Mouse (Mus musculus): ENCODE results near the gene Pax8. TPM values are rescaled to one million over a fixed set of nuclear protein-coding genes. Genes with fewer than 3 reads are reported as not detected.
A peak's percentile ranks its signal among the peaks of the same experiment; 100 is the strongest.

Pax8 gene
- 0.13 TPM in 1 of 2 replicates, not detected in the other for polyA plus RNA-seq (2015; fragmentation: Nextera tagmentation; extraction: Ambion mirVana)

DNA sequence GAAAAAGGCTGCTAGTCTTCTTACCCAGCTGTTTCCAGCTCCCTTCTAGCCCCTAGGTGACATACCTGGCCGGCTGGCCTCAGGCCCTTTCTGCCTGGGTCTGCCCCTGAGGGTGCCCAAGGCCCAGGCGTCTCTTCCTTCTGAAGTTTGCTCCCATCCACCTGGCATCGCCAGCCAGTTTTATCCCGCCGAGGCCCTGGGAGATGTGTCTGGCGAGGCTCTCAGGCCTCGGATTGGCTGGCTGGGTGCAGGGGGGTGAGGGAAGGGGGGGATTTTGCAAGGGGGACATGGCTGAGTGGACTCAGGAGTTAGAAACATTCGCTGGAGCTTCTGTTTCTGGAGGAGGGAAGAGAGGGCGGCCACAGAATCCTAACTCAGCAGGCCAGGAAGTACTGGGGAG lies at the start of gene Pax8:
Gene Pax8 (minus strand): TSS at position 180 of the 400 bp plus-strand sequence.
- H3K4me2 ChIP-seq, result no peak within 1 kb of the TSS
- H3K27me3 ChIP-seq, result peaks cover 59% of the 10 kb centered on the region

DNA sequence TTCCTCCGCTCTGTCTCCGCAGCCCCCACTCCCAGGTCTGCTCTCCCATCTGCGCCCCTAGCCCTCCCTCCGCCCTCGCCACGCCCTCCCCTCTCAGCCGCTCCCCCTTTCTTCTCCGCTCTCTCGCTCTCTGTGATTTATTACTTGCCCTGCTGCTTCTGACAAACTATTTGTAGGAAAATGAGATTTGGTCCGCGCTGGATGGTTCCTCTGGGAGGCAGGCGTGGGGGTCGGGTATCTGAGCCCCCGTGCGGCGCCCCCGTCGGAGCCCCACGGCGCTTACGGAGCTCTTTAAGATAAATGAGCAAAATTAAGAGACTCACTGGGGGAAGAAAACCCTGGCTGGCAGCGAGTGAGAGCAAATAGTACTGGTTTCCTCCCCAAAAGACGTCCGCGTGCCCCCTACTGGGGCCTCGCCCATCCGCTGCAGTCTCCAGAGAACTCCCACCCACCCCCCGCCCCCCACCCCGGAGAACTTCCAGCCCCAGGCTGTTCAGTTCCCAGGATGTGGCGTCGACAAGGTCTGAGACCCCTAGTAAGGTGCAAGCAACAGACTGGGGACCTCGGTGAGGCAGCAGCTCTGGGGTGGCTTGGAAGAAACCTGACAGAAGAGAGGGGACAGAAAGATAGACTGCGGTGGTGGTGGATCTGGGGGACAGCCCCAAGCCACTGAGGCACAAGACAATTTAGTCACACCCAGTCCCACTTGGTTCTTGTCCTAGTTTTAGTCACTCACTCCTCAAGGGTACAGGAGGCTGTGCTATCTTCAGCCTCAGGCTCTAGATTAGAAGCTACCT lies 46.2 kb upstream of the Pax8 start:
- no peaks in the 10 kb centered on the region for H3K36me3 ChIP-seq
- peak overlapping the region; percentile 80 for H3K4me2 ChIP-seq
- H3K9ac ChIP-seq, result 0 out of 2 replicates have a peak overlapping the region, but pooled peaks have one; percentile 26
- H3K4me3 ChIP-seq, result peak overlapping the region; percentile 46
- H3K27ac ChIP-seq, result peak overlapping the region; percentile 50
- ATAC-seq (ENCODE audit: insufficient number of reproducible peaks, low FRiP score, low TSS enrichment, low read depth), result no peak
- no peaks in the 10 kb centered on the region for H3K9me3 ChIP-seq
- peaks cover 13% of the 10 kb centered on the region; the same call in 1 of the 2 replicates for H3K4me1 ChIP-seq
- 2% methylated on average over 33 of the region's 33 CpGs for WGBS
- no peaks in the 10 kb centered on the region for H3K27me3 ChIP-seq

More for the DNA sequence above, at the start of gene Pax8:
- H3K4me3 ChIP-seq, result no peak within 1 kb of the TSS
- no peak within 1 kb of the TSS for H3K9ac ChIP-seq
- H3K36me3 ChIP-seq, result no peaks in the 10 kb centered on the region
- H3K4me1 ChIP-seq, result peaks cover 10% of the 10 kb centered on the region
- WGBS, result 23% methylated on average over 9 of the region's 9 CpGs
- no peaks in the 10 kb centered on the region for H3K9me3 ChIP-seq
- no peak within 1 kb of the TSS for H3K27ac ChIP-seq
- ATAC-seq (ENCODE audit: insufficient number of reproducible peaks, low FRiP score, low TSS enrichment, low read depth), result no peak

DNA sequence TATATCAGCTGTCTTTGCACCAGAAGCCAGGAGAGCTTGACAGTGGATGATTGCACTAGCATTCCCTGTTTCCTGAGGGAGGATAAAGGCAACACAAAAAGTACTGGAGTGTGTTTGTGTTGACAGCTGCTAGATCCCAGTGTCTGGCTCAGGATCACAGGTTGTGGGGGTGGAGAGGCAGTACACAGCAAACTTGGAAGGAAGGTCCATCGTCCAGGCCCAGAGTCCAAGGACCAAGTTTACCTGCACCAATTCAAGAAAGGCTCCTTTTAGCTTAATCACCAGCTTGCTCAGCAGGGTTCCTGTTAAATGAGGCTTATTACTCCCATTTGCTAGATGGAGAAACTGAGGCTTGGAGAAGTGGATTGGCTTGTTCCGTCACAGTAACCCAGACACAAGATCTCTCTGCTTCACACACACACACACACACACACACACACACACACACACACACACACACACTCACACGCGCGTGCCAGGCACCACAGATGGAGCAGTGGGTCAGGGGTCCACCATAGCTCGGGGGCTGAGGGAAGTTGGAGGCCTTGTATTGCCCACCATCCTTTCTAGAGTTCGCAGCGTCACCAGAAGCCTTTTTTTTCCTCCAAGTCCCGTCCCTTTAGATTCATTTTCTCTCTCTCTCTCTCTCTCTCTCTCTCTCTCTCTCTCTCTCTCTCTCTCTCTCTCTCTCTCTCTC lies 45.3 kb upstream of the Pax8 start:
- no peak for ATAC-seq (ENCODE audit: insufficient number of reproducible peaks, low FRiP score, low TSS enrichment, low read depth)
- WGBS, result 32% methylated on average over 6 of the region's 9 CpGs
- no peak overlapping the region for H3K9ac ChIP-seq
- H3K4me2 ChIP-seq, result peak overlapping the region; percentile 80
- peak overlapping the region; percentile 46 for H3K4me3 ChIP-seq
- H3K27me3 ChIP-seq, result no peaks in the 10 kb centered on the region
- H3K27ac ChIP-seq, result no peak overlapping the region
- no peaks in the 10 kb centered on the region for H3K9me3 ChIP-seq
- no peaks in the 10 kb centered on the region for H3K36me3 ChIP-seq
- peaks cover 13% of the 10 kb centered on the region; the same call in 1 of the 2 replicates for H3K4me1 ChIP-seq

DNA sequence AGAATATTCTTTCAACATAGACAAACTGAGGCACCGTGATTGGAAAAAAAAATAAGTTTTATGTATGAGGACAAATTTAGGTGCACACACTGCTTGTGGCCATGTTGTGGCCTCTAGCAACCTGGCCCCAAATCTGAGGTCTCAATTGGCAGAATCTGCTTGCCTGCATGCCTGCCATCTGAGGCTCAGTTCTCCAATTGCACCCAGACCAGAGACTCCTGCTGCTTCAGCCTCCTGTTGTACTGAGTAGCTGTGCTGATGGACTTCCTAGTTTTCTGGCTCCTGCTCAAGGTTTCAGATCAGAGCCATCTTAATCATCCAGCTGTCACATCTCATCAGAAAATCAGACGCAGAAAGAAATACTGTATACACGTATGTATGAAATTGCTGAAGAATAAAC lies 41.5 kb upstream of the Pax8 start:
- Histone ChIP-seq H3K4me1 (peaks cover 10% of the 10 kb centered on the region; the same call in 1 of the 2 replicates), H3K36me3 (no peaks in the 10 kb centered on the region), H3K4me2 (no peak overlapping the region), H3K9me3 (no peaks in the 10 kb centered on the region), H3K27me3 (no peaks in the 10 kb centered on the region), H3K9ac (no peak overlapping the region), H3K27ac (no peak overlapping the region), H3K4me3 (no peak overlapping the region)
- no peak for ATAC-seq (ENCODE audit: insufficient number of reproducible peaks, low FRiP score, low TSS enrichment, low read depth)
- WGBS, result 76% methylated on average over 3 of the region's 3 CpGs

DNA sequence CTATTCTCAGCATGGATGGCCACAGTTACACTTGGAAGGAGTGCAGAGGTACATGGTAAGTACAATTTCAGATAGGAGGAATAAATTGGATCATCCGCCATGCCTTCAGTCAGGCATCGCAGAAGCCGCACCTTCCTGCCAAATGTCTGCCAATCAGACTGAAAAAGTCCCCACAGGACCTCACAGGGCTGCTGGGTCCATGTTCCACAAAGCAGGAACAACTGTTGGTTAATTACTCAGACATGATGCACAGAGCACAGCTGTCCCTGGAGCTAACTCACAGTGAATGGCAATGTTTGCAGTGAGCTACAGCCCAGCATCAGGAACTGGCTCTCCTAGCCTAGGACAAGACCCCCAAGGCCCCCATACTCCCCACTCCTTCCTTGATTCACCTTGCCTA lies 32.0 kb upstream of the Pax8 start:
- Histone ChIP-seq H3K27me3 (no peaks in the 10 kb centered on the region), H3K9me3 (no peaks in the 10 kb centered on the region), H3K4me2 (no peak overlapping the region), H3K4me3 (no peak overlapping the region), H3K27ac (no peak overlapping the region), H3K9ac (no peak overlapping the region), H3K36me3 (no peaks in the 10 kb centered on the region), H3K4me1 (no peaks in the 10 kb centered on the region)
- no peak for ATAC-seq (ENCODE audit: insufficient number of reproducible peaks, low FRiP score, low TSS enrichment, low read depth)
- 76% methylated on average over 3 of the region's 3 CpGs for WGBS

DNA sequence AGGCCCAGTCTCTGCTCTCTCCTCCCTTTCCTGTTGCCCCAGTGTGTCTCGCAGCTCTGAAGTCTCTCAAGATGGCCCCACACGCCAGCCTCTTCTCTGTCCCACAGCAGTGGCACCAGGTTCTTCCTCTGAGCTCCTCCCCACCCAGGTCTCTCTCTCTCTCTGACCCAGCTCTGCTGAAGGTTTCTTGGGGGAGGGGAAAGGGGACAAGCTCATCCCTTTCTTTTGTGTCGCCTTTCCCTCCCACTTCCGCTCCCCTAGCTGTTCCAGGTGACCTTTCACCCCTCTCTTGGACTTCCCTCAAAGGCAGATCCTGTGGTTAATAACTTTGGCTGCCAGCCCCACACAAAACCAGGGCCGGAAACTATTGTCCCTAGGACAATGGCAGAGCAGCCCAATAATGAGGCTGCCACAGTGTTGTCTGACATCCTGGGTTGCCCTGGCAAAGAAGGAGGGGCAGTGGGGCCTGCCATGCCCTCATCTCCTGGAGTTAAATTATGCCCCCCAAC lies 27.6 kb upstream of the Pax8 start:
- no peak overlapping the region for H3K27ac ChIP-seq

DNA sequence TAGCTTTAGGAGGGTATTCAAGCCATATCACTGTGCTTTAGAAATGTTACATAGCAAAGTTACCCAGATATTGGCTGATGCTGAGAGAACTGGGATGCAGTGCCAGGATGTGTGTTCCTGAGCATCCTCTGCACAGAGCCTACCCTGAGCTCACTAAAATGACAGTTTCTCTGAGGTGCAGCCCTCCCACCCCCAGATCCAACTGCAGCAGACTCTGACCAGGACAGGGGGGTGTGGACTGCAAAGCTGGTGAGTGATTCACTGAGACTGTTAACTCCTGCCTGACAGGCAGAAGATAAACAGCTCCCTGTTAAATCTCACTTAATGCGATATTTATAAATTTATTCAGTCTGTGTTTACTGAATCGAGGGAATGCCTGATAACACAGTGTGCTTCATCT lies 25.5 kb upstream of the Pax8 start:
- 67% methylated on average over 2 of the region's 2 CpGs for WGBS
- H3K4me2 ChIP-seq, result no peak overlapping the region
- no peak overlapping the region for H3K27ac ChIP-seq
- H3K9ac ChIP-seq, result no peak overlapping the region
- ATAC-seq (ENCODE audit: insufficient number of reproducible peaks, low FRiP score, low TSS enrichment, low read depth), result no peak
- H3K4me3 ChIP-seq, result no peak overlapping the region
- no peaks in the 10 kb centered on the region for H3K36me3 ChIP-seq
- H3K27me3 ChIP-seq, result no peaks in the 10 kb centered on the region
- no peaks in the 10 kb centered on the region for H3K9me3 ChIP-seq
- H3K4me1 ChIP-seq, result no peaks in the 10 kb centered on the region

More for the DNA sequence above, 27.6 kb upstream of the Pax8 start:
- Histone ChIP-seq H3K4me2 (no peak overlapping the region), H3K9ac (no peak overlapping the region), H3K9me3 (no peaks in the 10 kb centered on the region), H3K27me3 (no peaks in the 10 kb centered on the region), H3K4me1 (no peaks in the 10 kb centered on the region), H3K36me3 (no peaks in the 10 kb centered on the region), H3K4me3 (no peak overlapping the region)
- ATAC-seq (ENCODE audit: insufficient number of reproducible peaks, low FRiP score, low TSS enrichment, low read depth), result no peak
- WGBS, result 56% methylated on average over 5 of the region's 5 CpGs

DNA sequence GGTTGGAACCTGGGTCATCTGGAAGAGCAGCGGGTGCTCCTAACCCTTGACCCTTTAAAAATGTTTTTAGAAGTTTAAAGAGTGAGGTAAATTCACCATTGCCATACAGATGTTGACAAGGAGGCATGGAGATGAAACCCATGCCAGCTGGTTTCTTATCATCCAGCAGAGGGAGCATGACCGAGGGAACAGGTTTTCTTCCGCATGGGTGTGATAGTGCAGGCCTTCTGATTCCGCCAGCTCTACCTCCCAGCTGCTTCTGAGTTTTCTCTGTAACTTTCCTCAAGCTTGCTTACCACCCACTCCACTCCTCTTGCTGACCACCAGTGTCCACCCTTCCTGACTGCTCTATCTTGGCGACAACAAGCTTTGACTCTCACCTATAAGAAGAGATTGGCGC lies 15.2 kb upstream of the Pax8 start:
- H3K9me3 ChIP-seq, result no peaks in the 10 kb centered on the region
- no peaks in the 10 kb centered on the region for H3K27me3 ChIP-seq
- no peaks in the 10 kb centered on the region for H3K36me3 ChIP-seq
- H3K4me1 ChIP-seq, result no peaks in the 10 kb centered on the region
- ATAC-seq (ENCODE audit: insufficient number of reproducible peaks, low FRiP score, low TSS enrichment, low read depth), result no peak
- no peak overlapping the region for H3K4me3 ChIP-seq
- 37% methylated on average over 6 of the region's 6 CpGs for WGBS
- H3K27ac ChIP-seq, result no peak overlapping the region
- H3K4me2 ChIP-seq, result no peak overlapping the region
- no peak overlapping the region for H3K9ac ChIP-seq

DNA sequence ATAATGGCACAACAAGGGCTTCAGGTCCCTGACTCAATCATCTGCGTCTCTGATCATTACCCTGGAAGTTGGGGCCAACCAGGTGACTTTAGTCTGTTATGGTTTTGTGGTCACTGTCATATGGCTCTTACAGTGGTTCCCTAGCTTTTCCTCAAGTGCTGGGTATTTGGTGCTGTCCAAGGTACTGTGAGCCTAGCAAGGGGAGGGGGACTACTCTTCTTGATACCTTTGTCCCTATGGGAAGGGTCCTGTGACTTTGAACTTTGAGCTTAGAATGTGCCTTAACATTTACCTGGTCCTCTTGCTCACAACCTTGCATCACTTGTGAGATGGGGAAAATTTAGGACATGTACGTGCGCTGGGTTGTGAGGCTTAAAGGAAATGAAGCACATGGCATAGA lies 13.3 kb upstream of the Pax8 start:
- no peaks in the 10 kb centered on the region for H3K9me3 ChIP-seq
- no peaks in the 10 kb centered on the region for H3K36me3 ChIP-seq
- no peak for ATAC-seq (ENCODE audit: insufficient number of reproducible peaks, low FRiP score, low TSS enrichment, low read depth)
- WGBS, result 58% methylated on average over 3 of the region's 3 CpGs
- no peak overlapping the region for H3K4me2 ChIP-seq
- no peak overlapping the region for H3K27ac ChIP-seq
- H3K9ac ChIP-seq, result no peak overlapping the region
- no peaks in the 10 kb centered on the region for H3K27me3 ChIP-seq
- no peaks in the 10 kb centered on the region for H3K4me1 ChIP-seq
- no peak overlapping the region for H3K4me3 ChIP-seq

DNA sequence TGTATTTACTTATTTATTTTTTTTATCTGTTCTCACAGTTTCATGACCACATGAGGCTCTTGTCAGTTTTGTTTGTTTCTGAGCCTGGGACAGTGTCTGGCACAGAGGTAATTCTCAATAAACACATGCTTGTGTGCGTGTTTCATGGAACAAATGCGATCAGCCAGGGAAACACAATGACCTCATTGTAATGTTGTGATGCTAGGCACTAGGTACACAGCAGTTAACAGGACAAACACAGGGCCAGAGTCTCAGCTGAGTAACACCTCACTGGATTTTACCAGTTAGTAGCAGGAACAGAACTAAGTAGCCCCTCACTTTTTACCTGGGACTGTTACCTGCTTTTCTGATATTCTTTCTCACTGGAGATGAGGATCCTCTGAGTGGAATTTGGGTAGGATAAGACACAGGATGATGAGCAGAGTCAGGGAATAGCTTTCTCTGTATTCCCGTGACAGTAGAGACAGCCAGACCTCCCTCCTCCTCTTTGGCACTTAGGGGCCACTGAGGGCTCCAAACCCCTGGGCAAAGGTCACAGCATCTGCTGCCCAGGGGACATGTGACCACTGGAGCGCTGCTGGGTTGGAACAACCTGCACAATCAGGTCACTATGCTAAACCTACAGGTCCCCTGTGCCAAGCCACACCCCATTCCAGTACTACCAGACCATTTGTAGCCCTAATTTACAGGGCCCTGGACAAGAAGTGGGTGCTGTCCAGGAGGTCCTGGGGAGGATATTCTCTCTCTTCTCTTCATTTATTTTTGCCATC lies 11.8 kb upstream of the Pax8 start:
- no peaks in the 10 kb centered on the region for H3K9me3 ChIP-seq
- no peak overlapping the region for H3K4me3 ChIP-seq
- no peaks in the 10 kb centered on the region for H3K27me3 ChIP-seq
- H3K4me2 ChIP-seq, result no peak overlapping the region
- H3K4me1 ChIP-seq, result no peaks in the 10 kb centered on the region
- no peaks in the 10 kb centered on the region for H3K36me3 ChIP-seq
- ATAC-seq (ENCODE audit: insufficient number of reproducible peaks, low FRiP score, low TSS enrichment, low read depth), result no peak
- no peak overlapping the region for H3K9ac ChIP-seq
- H3K27ac ChIP-seq, result no peak overlapping the region
- 67% methylated on average over 4 of the region's 4 CpGs for WGBS

DNA sequence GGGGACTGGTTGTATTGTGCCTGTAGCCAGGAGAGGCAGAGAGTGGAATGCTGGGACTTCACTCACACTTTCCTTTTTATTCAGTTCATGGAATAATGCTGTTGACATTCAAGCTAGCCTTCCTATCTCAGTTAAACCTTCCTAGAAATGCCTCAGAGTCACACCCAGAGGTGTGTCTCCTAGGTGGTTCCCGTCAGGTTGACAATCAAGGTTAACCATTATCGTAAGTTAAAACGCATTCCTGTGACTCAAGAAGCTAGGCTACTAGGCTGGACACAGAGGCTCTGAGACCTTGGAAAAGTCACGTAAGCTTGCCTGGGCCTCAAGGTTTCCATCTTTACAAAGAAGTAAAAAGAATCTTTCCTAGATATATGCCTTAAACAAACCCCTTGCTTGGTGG lies 10.0 kb upstream of the Pax8 start:
- no peaks in the 10 kb centered on the region for H3K36me3 ChIP-seq
- H3K9me3 ChIP-seq, result no peaks in the 10 kb centered on the region
- H3K9ac ChIP-seq, result no peak overlapping the region
- H3K27me3 ChIP-seq, result no peaks in the 10 kb centered on the region
- WGBS, result 86% methylated on average over 4 of the region's 4 CpGs
- no peak for ATAC-seq (ENCODE audit: insufficient number of reproducible peaks, low FRiP score, low TSS enrichment, low read depth)
- no peak overlapping the region for H3K27ac ChIP-seq
- H3K4me1 ChIP-seq, result no peaks in the 10 kb centered on the region
- H3K4me3 ChIP-seq, result no peak overlapping the region
- no peak overlapping the region for H3K4me2 ChIP-seq

Measured in limb, embryonic 15.5 days (tissue).